In genomic region chr1:164550596-164550995, GRCm38 (mm10) we compare ENCODE assay signal across 16 mouse cellular contexts.
DNase-seq lines count a peak whose midpoint lies in the region; ATAC-seq and TF ChIP-seq lines count a peak whose summit lies in the region.
"Had no signal": no experiment of that assay in that cellular context is flagged by ENCODE, and none has a peak within 500 bp of the region (broad histone marks: within the 10 kb centered on the region; RNA-seq: fewer than 3 reads in every experiment).

No protein-coding gene starts in this region.

- TF ChIP-seq CTCF in heart, adult 2 months (IDR thresholded peaks at IDR 0.05), result no peak

- no peak for TF ChIP-seq POLR2A in heart, adult 2 months (IDR thresholded peaks at IDR 0.05; ENCODE audit: insufficient read depth, low read depth, low read length)

- intact Hi-C loops in heart, adult 2 months (cut with DNase I), result no loop called here

- no peak for DNase-seq in frontal cortex, postnatal 14 days (ENCODE audit: low spot score in 2 of 2)
- peak; percentile 29 for DNase-seq in heart, postnatal 4 days
- no peak for DNase-seq in heart, adult 2 months
- peak; percentile 56 for DNase-seq in NIH3T3 (ENCODE audit: low read depth)
- peak; percentile 67 for DNase-seq in brain, adult 2 months (ENCODE audit: low read depth, low spot score)
- DNase-seq in midbrain, embryonic 10.5 days (ENCODE audit: low spot score), result no peak
- no peak for DNase-seq in limb, embryonic 10.5 days (ENCODE audit: low spot score)
- DNase-seq: cerebellum, adult 8-10 months; forebrain, postnatal 0 days had no signal

- no peak overlapping the region for H3K27ac ChIP-seq in heart, adult 2 months
- H3K27ac ChIP-seq in midbrain, embryonic 10.5 days (replicated peaks), result no peak overlapping the region
- no peak overlapping the region for H3K27ac ChIP-seq in limb, embryonic 10.5 days
- H3K27ac ChIP-seq: embryonic facial prominence, embryonic 13.5 days; kidney, postnatal 0 days; limb, embryonic 15.5 days; neural tube, embryonic 12.5 days had no signal

- H3K4me3 ChIP-seq in heart, adult 2 months, result no peak overlapping the region
- H3K4me3 ChIP-seq in midbrain, embryonic 10.5 days, result no peak overlapping the region
- H3K4me3 ChIP-seq in limb, embryonic 10.5 days, result no peak overlapping the region
- H3K4me3 ChIP-seq: embryonic facial prominence, embryonic 13.5 days; limb, embryonic 15.5 days; neural tube, embryonic 12.5 days had no signal

- no peak for TF ChIP-seq EP300 in heart, adult 2 months (IDR thresholded peaks at IDR 0.05; ENCODE audit: insufficient read depth, low read depth, low read length)

- H3K4me1 ChIP-seq in heart, adult 2 months (ENCODE audit: control insufficient read depth, insufficient read depth, low read length), result no peaks in the 10 kb centered on the region
- peaks cover 8% of the 10 kb centered on the region for H3K4me1 ChIP-seq in midbrain, embryonic 10.5 days
- H3K4me1 ChIP-seq in limb, embryonic 10.5 days, result no peaks in the 10 kb centered on the region
- H3K4me1 ChIP-seq: embryonic facial prominence, embryonic 13.5 days; limb, embryonic 15.5 days; neural tube, embryonic 12.5 days had no signal

- 45% methylated on average over 3 of the region's 3 CpGs for WGBS in heart, adult 2 months
- WGBS in midbrain, embryonic 10.5 days, result 91% methylated on average over 3 of the region's 3 CpGs
- 78% methylated on average over 3 of the region's 3 CpGs for WGBS in limb, embryonic 10.5 days

- no peak overlapping the region for H3K9ac ChIP-seq in heart, adult 2 months (ENCODE audit: low read depth, low read length)
- H3K9ac ChIP-seq: embryonic facial prominence, embryonic 13.5 days; forebrain, postnatal 0 days; limb, embryonic 15.5 days; neural tube, embryonic 12.5 days had no signal

- ATAC-seq in frontal cortex, adult (ENCODE audit: low TSS enrichment), result peak; percentile 29; the same call in 1 of the 2 replicates
- ATAC-seq: activated CD4-positive, CD25-positive, alpha-beta regulatory T cell, adult 4 months; forebrain, postnatal 0 days; hindbrain, embryonic 16.5 days had no signal

- no peaks in the 10 kb centered on the region for H3K36me3 ChIP-seq in heart, adult 2 months (ENCODE audit: control insufficient read depth, insufficient read depth, low read length)
- H3K36me3 ChIP-seq in midbrain, embryonic 10.5 days, result no peaks in the 10 kb centered on the region
- no peaks in the 10 kb centered on the region for H3K36me3 ChIP-seq in limb, embryonic 10.5 days
- H3K36me3 ChIP-seq: embryonic facial prominence, embryonic 13.5 days; limb, embryonic 15.5 days; neural tube, embryonic 12.5 days had no signal

- H3K79me2 ChIP-seq in heart, adult 2 months (replicated peaks; ENCODE audit: control insufficient read depth, insufficient read depth, low read length), result no peaks in the 10 kb centered on the region

- no peaks in the 10 kb centered on the region for H3K9me3 ChIP-seq in midbrain, embryonic 10.5 days (replicated peaks)
- H3K9me3 ChIP-seq in limb, embryonic 10.5 days (replicated peaks), result no peaks in the 10 kb centered on the region
- H3K9me3 ChIP-seq: embryonic facial prominence, embryonic 13.5 days; limb, embryonic 15.5 days; neural tube, embryonic 12.5 days had no signal

- no peaks in the 10 kb centered on the region for H3K27me3 ChIP-seq in heart, adult 2 months (ENCODE audit: control insufficient read depth, insufficient read depth, low read length)
- no peaks in the 10 kb centered on the region for H3K27me3 ChIP-seq in midbrain, embryonic 10.5 days (ENCODE audit: low read depth, poor library complexity, severe bottlenecking)
- H3K27me3 ChIP-seq in limb, embryonic 10.5 days (ENCODE audit: low read depth, poor library complexity, severe bottlenecking), result no peaks in the 10 kb centered on the region
- H3K27me3 ChIP-seq: embryonic facial prominence, embryonic 13.5 days; limb, embryonic 15.5 days; neural tube, embryonic 12.5 days had no signal

Comparison
In these comparisons a context has a peak if more than half of its experiments do, and no peak if none do; other contexts are left out.
1. DNase-seq: peak in heart, postnatal 4 days (single experiment), NIH3T3 (single experiment) and brain, adult 2 months (single experiment); none in frontal cortex, postnatal 14 days (0 of 2), heart, adult 2 months (0 of 2), midbrain, embryonic 10.5 days (single experiment) and limb, embryonic 10.5 days (single experiment).